Mouse (Mus musculus) midbrain, embryonic 15.5 days (tissue): ENCODE measurements around the gene Cst6. TPM values are rescaled to one million over a fixed set of nuclear protein-coding genes. Genes with fewer than 3 reads are reported as not detected.
"Not testable (repeated sequence)": the region's sequence is repeated elsewhere in the genome, so short reads cannot be mapped to it uniquely, and the experiment has no call there.

Experiments
- ATAC-seq: fragments of 200-750 bp; cut with Nextera tagmentation; replicated peaks from 2 replicates; pipeline ENCODE4 v1.8.0; 2017; ENCODE audit warnings: moderate TSS enrichment
- H3K27ac ChIP-seq: fragments of 300-500 bp; sonication (generic); 2 replicates; pipeline ENCODE4 v1.5.1; 2015; ENCODE audit warnings: mild to moderate bottlenecking, inconsistent platforms
- H3K27me3 ChIP-seq: fragments of 300-500 bp; sonication (generic); replicated peaks from 2 replicates; pipeline ENCODE4 v1.6.1; 2015; ENCODE audit warnings: inconsistent platforms
- H3K36me3 ChIP-seq: fragments of 300-500 bp; sonication (generic); replicated peaks from 2 replicates; pipeline ENCODE4 v1.6.1; 2015; ENCODE audit warnings: inconsistent platforms
- H3K4me1 ChIP-seq: fragments of 300-500 bp; sonication (generic); 2 replicates; pipeline ENCODE4 v1.6.1; 2015; ENCODE audit warnings: inconsistent platforms
- H3K4me2 ChIP-seq: fragments of 300-500 bp; sonication (generic); 2 replicates; pipeline ENCODE4 v1.6.1; 2015; ENCODE audit warnings: inconsistent platforms, mild to moderate bottlenecking, moderate library complexity
- H3K4me3 ChIP-seq: fragments of 300-500 bp; sonication (generic); 2 replicates; pipeline ENCODE4 v1.5.1; 2015; ENCODE audit warnings: mild to moderate bottlenecking, inconsistent platforms
- H3K9ac ChIP-seq: fragments of 300-500 bp; sonication (generic); 2 replicates; pipeline ENCODE4 v1.6.1; 2015; ENCODE audit warnings: mild to moderate bottlenecking, inconsistent platforms
- H3K9me3 ChIP-seq: fragments of 300-500 bp; sonication (generic); 2 replicates; pipeline ENCODE4 v1.6.1; 2016; ENCODE audit warnings: inconsistent platforms
- WGBS: fragments of 180-500 bp; shearing (Covaris S2); methylation state at CpG from one replicate; pipeline ENCODE4 v1.1.7; 2015; ENCODE audit warnings: mixed read lengths; 5-methylcytosine and 5-hydroxymethylcytosine counted together
- polyA plus RNA-seq: library from polyadenylated mRNA; unstranded; fragments of >200 nt; fragmentation: Nextera tagmentation; extraction: Ambion mirVana; gene quantifications from 2 replicates; pipeline ENCODE4 v1.2.1, GENCODE M21; 2015

The Cst6 gene
- 5.9 and 7.2 TPM in 2 replicates for polyA plus RNA-seq

GRCm38 (mm10) chr19:5349502-5349873 lies at the start of gene Cst6:
Gene Cst6 (minus strand): TSS chr19:5349574.
- Histone ChIP-seq H3K27ac (0 out of 2 replicates have a peak within 1 kb of the TSS, but pooled peaks have one; percentile 2), H3K9ac (peak within 1 kb of the TSS; percentile 34), H3K4me2 (peak within 1 kb of the TSS; percentile 55), H3K4me3 (peak within 1 kb of the TSS; percentile 35), H3K4me1 (peaks cover 10% of the 10 kb centered on the region)
- not testable (repeated sequence) for ATAC-seq, H3K36me3 ChIP-seq, H3K27me3 ChIP-seq, H3K9me3 ChIP-seq
- WGBS = 59% methylated on average over 6 of the region's 6 CpGs

GRCm38 (mm10) chr19:5395371-5395770 lies 46.0 kb upstream of the Cst6 start:
- H3K4me2 ChIP-seq = no peak overlapping the region
- H3K9ac ChIP-seq = no peak overlapping the region
- H3K4me3 ChIP-seq = no peak overlapping the region
- H3K4me1 ChIP-seq = peaks cover 3% of the 10 kb centered on the region; the same call in 1 of the 2 replicates
- 72% methylated on average over 4 of the region's 4 CpGs for WGBS
- no peaks in the 10 kb centered on the region for H3K27me3 ChIP-seq
- no peaks in the 10 kb centered on the region for H3K36me3 ChIP-seq
- no peak overlapping the region for H3K27ac ChIP-seq
- no peaks in the 10 kb centered on the region for H3K9me3 ChIP-seq
- no peak for ATAC-seq

- Histone ChIP-seq H3K27me3 (no peaks in the 10 kb centered on the region), H3K36me3 (no peaks in the 10 kb centered on the region), H3K4me1 (peaks cover 15% of the 10 kb centered on the region), H3K9me3 (no peaks in the 10 kb centered on the region), H3K9ac (no peak overlapping the region), H3K27ac (no peak overlapping the region), H3K4me3 (no peak overlapping the region), H3K4me2 (no peak overlapping the region)
- no peak for ATAC-seq
- WGBS = 57% methylated on average over 10 of the region's 10 CpGs
Measured at GRCm38 (mm10) chr19:5394168-5394567, 44.8 kb upstream of the Cst6 start.

- Histone ChIP-seq H3K27me3 (no peaks in the 10 kb centered on the region), H3K4me1 (peaks cover 17% of the 10 kb centered on the region), H3K4me2 (no peak overlapping the region), H3K9me3 (no peaks in the 10 kb centered on the region), H3K4me3 (no peak overlapping the region), H3K27ac (no peak overlapping the region), H3K36me3 (no peaks in the 10 kb centered on the region), H3K9ac (no peak overlapping the region)
- 62% methylated on average over 4 of the region's 4 CpGs for WGBS
- ATAC-seq = no peak
Measured at GRCm38 (mm10) chr19:5392892-5393291, 43.5 kb upstream of the Cst6 start.

- H3K36me3 ChIP-seq = peaks cover 3% of the 10 kb centered on the region; the same call in 1 of the 2 replicates
- no peak for ATAC-seq
- H3K9ac ChIP-seq = no peak overlapping the region
- H3K27me3 ChIP-seq = no peaks in the 10 kb centered on the region
- H3K9me3 ChIP-seq = no peaks in the 10 kb centered on the region
- no peak overlapping the region for H3K27ac ChIP-seq
- whole genome bisulfite sequencing = 90% methylated on average over 8 of the region's 8 CpGs
- peaks cover 34% of the 10 kb centered on the region for H3K4me1 ChIP-seq
- H3K4me3 ChIP-seq = no peak overlapping the region
- no peak overlapping the region; the same call in 1 of the 2 replicates for H3K4me2 ChIP-seq
Measured at GRCm38 (mm10) chr19:5390416-5390815, 41.0 kb upstream of the Cst6 start.

GRCm38 (mm10) chr19:5389647-5390046 lies 40.3 kb upstream of the Cst6 start:
- H3K4me1 ChIP-seq = peaks cover 34% of the 10 kb centered on the region
- no peak for ATAC-seq
- peak overlapping the region; percentile 93 for H3K4me2 ChIP-seq
- 62% methylated on average over 12 of the region's 12 CpGs for WGBS
- no peaks in the 10 kb centered on the region for H3K9me3 ChIP-seq
- H3K36me3 ChIP-seq = peaks cover 8% of the 10 kb centered on the region; the same call in 1 of the 2 replicates
- no peak overlapping the region for H3K27ac ChIP-seq
- H3K9ac ChIP-seq = no peak overlapping the region
- H3K4me3 ChIP-seq = peak overlapping the region; percentile 99
- H3K27me3 ChIP-seq = no peaks in the 10 kb centered on the region

- peak within 1 kb of the TSS; percentile 87 for H3K27ac ChIP-seq
- 2% methylated on average over 43 of the region's 43 CpGs for WGBS
Measured at GRCm38 (mm10) chr19:5388588-5389242, 39.3 kb upstream of the Cst6 start, which contains the start of gene Sart1. Gene Sart1 (minus strand): TSS chr19:5388703.

GRCm38 (mm10) chr19:5388011-5388441 lies 38.7 kb upstream of the Cst6 start:
- WGBS = under 1% methylated on average over 43 of the region's 43 CpGs
- Histone ChIP-seq H3K9me3 (no peaks in the 10 kb centered on the region), H3K9ac (peak overlapping the region; percentile 97), H3K4me1 (peaks cover 34% of the 10 kb centered on the region), H3K36me3 (peaks cover 23% of the 10 kb centered on the region), H3K4me2 (peak overlapping the region; percentile 93), H3K4me3 (peak overlapping the region; percentile 99), H3K27me3 (no peaks in the 10 kb centered on the region), H3K27ac (peak overlapping the region; percentile 87)
- ATAC-seq = peak; percentile 56

More at GRCm38 (mm10) chr19:5388588-5389242, 39.3 kb upstream of the Cst6 start, which contains the start of gene Sart1:
- H3K4me1 ChIP-seq = peaks cover 34% of the 10 kb centered on the region
- peak; percentile 97 for ATAC-seq
- H3K4me2 ChIP-seq = peak within 1 kb of the TSS; percentile 93
- no peaks in the 10 kb centered on the region for H3K27me3 ChIP-seq
- peaks cover 16% of the 10 kb centered on the region for H3K36me3 ChIP-seq
- H3K9me3 ChIP-seq = no peaks in the 10 kb centered on the region
- peak within 1 kb of the TSS; percentile 97 for H3K9ac ChIP-seq
- H3K4me3 ChIP-seq = peak within 1 kb of the TSS; percentile 99

- WGBS = 96% methylated on average over 8 of the region's 8 CpGs
- Histone ChIP-seq H3K27ac (no peak overlapping the region), H3K4me3 (no peak overlapping the region), H3K4me2 (no peak overlapping the region), H3K9ac (no peak overlapping the region), H3K36me3 (peaks cover 53% of the 10 kb centered on the region), H3K27me3 (no peaks in the 10 kb centered on the region), H3K9me3 (no peaks in the 10 kb centered on the region), H3K4me1 (peaks cover 25% of the 10 kb centered on the region)
- no peak for ATAC-seq
Measured at GRCm38 (mm10) chr19:5384715-5385114, 35.3 kb upstream of the Cst6 start.

GRCm38 (mm10) chr19:5383326-5383725 lies 34.0 kb upstream of the Cst6 start:
- ATAC-seq = no peak
- no peak overlapping the region for H3K4me2 ChIP-seq
- H3K4me1 ChIP-seq = peaks cover 18% of the 10 kb centered on the region
- 95% methylated on average over 12 of the region's 12 CpGs for WGBS
- H3K36me3 ChIP-seq = peaks cover 66% of the 10 kb centered on the region
- no peaks in the 10 kb centered on the region for H3K27me3 ChIP-seq
- no peak overlapping the region for H3K9ac ChIP-seq
- H3K27ac ChIP-seq = no peak overlapping the region
- H3K9me3 ChIP-seq = no peaks in the 10 kb centered on the region
- no peak overlapping the region for H3K4me3 ChIP-seq

- no peak for ATAC-seq
- H3K27ac ChIP-seq = no peak overlapping the region
- no peaks in the 10 kb centered on the region for H3K9me3 ChIP-seq
- H3K4me3 ChIP-seq = no peak overlapping the region
- peaks cover 58% of the 10 kb centered on the region for H3K36me3 ChIP-seq
- no peak overlapping the region for H3K9ac ChIP-seq
- no peak overlapping the region for H3K4me2 ChIP-seq
- no peaks in the 10 kb centered on the region for H3K27me3 ChIP-seq
- 95% methylated on average over 1 of the region's 1 CpGs for WGBS
- H3K4me1 ChIP-seq = no peaks in the 10 kb centered on the region
Measured at GRCm38 (mm10) chr19:5377446-5377845, 28.1 kb upstream of the Cst6 start.

GRCm38 (mm10) chr19:5374748-5375147 lies 25.4 kb upstream of the Cst6 start:
- ATAC-seq = no peak
- no peak overlapping the region for H3K9ac ChIP-seq
- peaks cover 53% of the 10 kb centered on the region for H3K36me3 ChIP-seq
- no peaks in the 10 kb centered on the region for H3K27me3 ChIP-seq
- H3K4me1 ChIP-seq = no peaks in the 10 kb centered on the region
- H3K27ac ChIP-seq = no peak overlapping the region
- WGBS = 84% methylated on average over 4 of the region's 4 CpGs
- no peak overlapping the region for H3K4me2 ChIP-seq
- H3K4me3 ChIP-seq = no peak overlapping the region
- H3K9me3 ChIP-seq = no peaks in the 10 kb centered on the region

- WGBS = 82% methylated on average over 4 of the region's 4 CpGs
- Histone ChIP-seq H3K27me3 (no peaks in the 10 kb centered on the region), H3K9ac (no peak overlapping the region), H3K27ac (no peak overlapping the region), H3K9me3 (no peaks in the 10 kb centered on the region), H3K4me2 (no peak overlapping the region), H3K4me1 (no peaks in the 10 kb centered on the region), H3K4me3 (no peak overlapping the region), H3K36me3 (peaks cover 53% of the 10 kb centered on the region)
- no peak for ATAC-seq
Measured at GRCm38 (mm10) chr19:5374177-5374576, 24.8 kb upstream of the Cst6 start.
